Mouse (Mus musculus) embryonic fibroblast, embryonic 13.5 days (primary cell): ENCODE measurements at regions not wholly inside any gene's neighbourhood (a gene's known extent, or its start where the extent isn't known, plus 50 kb on each side); places are given as distances from the start of the nearest gene placed in this dataset.

Experiments
- CTCF ChIP-seq: IDR thresholded peaks from 2 replicates; pipeline ENCODE4 v1.5.1; 2011; ENCODE audit warnings: mild to moderate bottlenecking, control low read depth, low read length, moderate library complexity, borderline replicate concordance; ENCODE audit not compliant: insufficient read depth
- POLR2A ChIP-seq: IDR thresholded peaks from 2 replicates; pipeline ENCODE4 v1.6.1; 2011; ENCODE audit warnings: low read depth, mild to moderate bottlenecking, control low read depth, low read length, moderate library complexity

DNA sequence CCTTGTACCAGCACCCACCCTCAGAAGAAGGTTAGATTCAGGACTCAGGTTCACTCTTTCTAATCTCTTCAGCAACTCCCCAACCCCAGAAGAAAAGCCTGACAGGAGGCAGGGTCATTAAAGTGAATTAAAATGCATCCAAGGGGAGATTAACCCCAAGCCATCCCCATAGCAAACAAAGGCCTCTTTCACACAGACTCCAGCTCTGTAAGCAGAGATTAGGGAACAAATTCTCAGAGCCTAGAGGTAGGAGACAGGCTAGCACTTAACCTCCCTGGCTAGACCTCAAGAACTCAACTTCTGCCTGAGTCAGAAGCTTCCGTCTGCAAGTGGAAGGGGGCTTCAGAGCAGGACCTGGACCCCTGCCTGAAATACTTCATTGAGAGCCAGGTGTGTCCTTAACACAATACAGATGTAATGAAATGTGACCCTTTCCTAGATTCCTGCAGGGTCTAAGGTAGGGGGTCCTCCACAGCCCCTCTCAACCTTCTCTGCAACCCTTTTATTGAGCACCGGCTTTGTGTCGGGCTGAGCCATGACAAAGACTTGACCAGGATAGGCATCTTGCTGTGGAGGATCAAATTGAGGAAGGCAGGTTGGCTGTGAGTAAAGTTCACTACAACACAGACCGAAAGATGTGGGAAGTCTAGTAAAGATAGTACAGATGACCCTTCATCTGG, 379.6 kb downstream of the Tns1 start:
- TF ChIP-seq CTCF = no peak
- TF ChIP-seq POLR2A = no peak
